Mouse (Mus musculus) cortical plate, adult 2 months (tissue): ENCODE measurements around the gene Gstt3.

Experiments
- CTCF ChIP-seq: fragments of 200-500 bp; IDR thresholded peaks from 2 replicates; pipeline ENCODE4 v1.5.1; 2011; ENCODE audit warnings: mild to moderate bottlenecking, control low read depth, low read length; ENCODE audit not compliant: insufficient read depth; ENCODE audit errors: extremely low read depth
- POLR2A ChIP-seq: fragments of 200-500 bp; IDR thresholded peaks from 2 replicates; pipeline ENCODE4 v1.6.1; 2011; ENCODE audit warnings: mild to moderate bottlenecking, low read length, control low read depth; ENCODE audit not compliant: insufficient read depth; ENCODE audit errors: extremely low read depth

GRCm38 (mm10) chr10:75777885-75778284 lies 3.3 kb downstream of the Gstt3 start:
- TF ChIP-seq CTCF (no peak), POLR2A (no peak)
